Mouse (Mus musculus) heart, embryonic 10.5 days (tissue): ENCODE results near the gene Tmem110. TPM values are rescaled to one million over a fixed set of nuclear protein-coding genes. Genes with fewer than 3 reads are reported as not detected.
A peak's percentile ranks its signal among the peaks of the same experiment; 100 is the strongest.

ENCODE experiments used
- DNase-seq: peaks from one replicate; pipeline ENCODE4 v3.0.0-alpha.2; 2017; ENCODE audit warnings: low spot score
- H3K27ac ChIP-seq: fragments of 300-500 bp; sonication (generic); 2 replicates; pipeline ENCODE4 v1.5.1; 2016; ENCODE audit warnings: mild to moderate bottlenecking
- H3K27me3 ChIP-seq: fragments of 300-500 bp; sonication (generic); 2 replicates; pipeline ENCODE4 v1.6.1; 2016; ENCODE audit warnings: mild to moderate bottlenecking; ENCODE audit not compliant: poor library complexity, insufficient read depth, severe bottlenecking
- H3K36me3 ChIP-seq: fragments of 300-500 bp; sonication (generic); 2 replicates; pipeline ENCODE4 v1.6.1; 2016; ENCODE audit warnings: mild to moderate bottlenecking, moderate library complexity
- H3K4me1 ChIP-seq: fragments of 300-500 bp; sonication (generic); 2 replicates; pipeline ENCODE4 v1.6.1; 2016; ENCODE audit warnings: mild to moderate bottlenecking
- H3K4me3 ChIP-seq: fragments of 300-500 bp; sonication (generic); 2 replicates; pipeline ENCODE4 v1.5.1; 2016; ENCODE audit warnings: mild to moderate bottlenecking, moderate library complexity
- H3K9me3 ChIP-seq: fragments of 300-500 bp; sonication (generic); 2 replicates; pipeline ENCODE4 v1.6.1; 2016; ENCODE audit warnings: mild to moderate bottlenecking, moderate library complexity
- WGBS: fragments of 180-500 bp; shearing (Covaris S2); methylation state at CpG from one replicate; pipeline ENCODE4 v1.1.7; 2016; 5-methylcytosine and 5-hydroxymethylcytosine counted together
- polyA plus RNA-seq: library from polyadenylated mRNA; unstranded; fragments of >200 nt; fragmentation: Nextera tagmentation; extraction: Ambion mirVana; gene quantifications from 2 replicates; pipeline ENCODE4 v1.2.1, GENCODE M21; 2016

The Tmem110 gene
- polyA plus RNA-seq, 1 experiment from 2014 or later: 25.1 TPM

DNA sequence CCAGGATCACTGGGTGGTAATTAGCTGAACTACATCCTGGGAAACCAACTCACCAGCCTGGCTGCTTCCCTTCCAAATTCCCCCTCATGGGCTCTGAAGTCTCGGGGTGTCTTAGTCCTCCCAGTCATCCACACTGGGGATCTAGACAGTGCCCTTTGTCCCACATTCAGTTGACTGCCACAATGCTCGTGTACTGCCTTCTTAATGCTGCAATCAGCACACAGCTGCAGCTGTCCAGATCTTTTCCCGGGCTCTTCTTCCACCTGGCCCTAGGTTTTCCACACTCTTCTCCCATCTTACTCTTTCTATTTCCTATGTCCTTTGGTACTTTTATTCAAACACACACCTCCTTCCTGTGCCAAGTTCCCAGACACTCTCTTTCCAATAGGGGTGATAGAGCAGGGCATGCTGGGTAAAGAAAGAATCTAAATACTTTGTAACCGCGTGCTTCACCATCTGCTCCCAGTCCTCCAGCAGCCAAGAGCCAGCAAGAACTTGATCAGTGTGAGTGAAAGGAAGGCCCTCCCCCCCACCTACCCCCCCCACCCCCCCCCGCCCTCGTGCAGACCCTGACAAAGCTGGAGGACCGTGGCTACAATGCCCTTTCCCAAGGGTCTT lies 96.8 kb downstream of the Tmem110 start:
- peaks cover 15% of the 10 kb centered on the region for H3K4me1 ChIP-seq
- no peak for DNase-seq
- no peaks in the 10 kb centered on the region; the same call in 1 of the 2 replicates for H3K27me3 ChIP-seq
- H3K27ac ChIP-seq: no peak overlapping the region
- no peaks in the 10 kb centered on the region for H3K9me3 ChIP-seq
- H3K36me3 ChIP-seq: no peaks in the 10 kb centered on the region
- H3K4me3 ChIP-seq: no peak overlapping the region
- 65% methylated on average over 8 of the region's 8 CpGs for WGBS

- Histone ChIP-seq H3K4me1 (peaks cover 15% of the 10 kb centered on the region), H3K27me3 (no peaks in the 10 kb centered on the region; the same call in 1 of the 2 replicates), H3K36me3 (no peaks in the 10 kb centered on the region), H3K9me3 (no peaks in the 10 kb centered on the region), H3K4me3 (no peak within 1 kb of the TSS), H3K27ac (peak within 1 kb of the TSS; percentile 16; the same call in 1 of the 2 replicates)
- DNase-seq: no peak
- WGBS: 43% methylated on average over 6 of the region's 6 CpGs
Observed at GRCm38 (mm10) chr14:30923375-30924105, 98.2 kb downstream of the Tmem110 start, which contains the start of gene Itih3. Gene Itih3, minus strand, starts transcription at chr14:30923760.

DNA sequence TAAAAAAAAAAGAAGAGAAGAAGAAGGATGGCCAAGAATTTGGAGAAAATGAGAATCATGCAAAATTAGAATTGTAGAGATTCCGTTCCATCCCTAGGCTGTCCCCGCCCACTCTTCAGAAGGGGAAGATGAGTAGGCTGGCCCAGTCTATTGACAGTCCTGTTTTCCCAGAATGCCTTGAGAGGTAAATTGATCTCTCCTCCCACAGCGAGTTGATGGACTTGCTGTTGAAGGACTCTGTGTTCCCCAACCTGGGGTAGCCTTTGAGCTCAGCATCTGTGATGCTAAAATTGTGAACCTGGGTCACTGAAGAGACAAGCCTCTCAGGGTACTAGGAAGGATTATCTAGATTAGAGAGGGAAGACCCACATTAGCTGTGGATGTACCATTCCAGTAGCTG lies 100.1 kb downstream of the Tmem110 start:
- H3K27ac ChIP-seq: no peak overlapping the region
- H3K4me3 ChIP-seq: no peak overlapping the region
- H3K4me1 ChIP-seq: peaks cover 15% of the 10 kb centered on the region
- 87% methylated on average over 3 of the region's 3 CpGs for WGBS
- H3K9me3 ChIP-seq: no peaks in the 10 kb centered on the region
- no peaks in the 10 kb centered on the region for H3K27me3 ChIP-seq
- DNase-seq: no peak
- H3K36me3 ChIP-seq: no peaks in the 10 kb centered on the region

Other genes starting within 250 kb of the Tmem110 start
- gene Prkcd, start 199.4 kb upstream of the Tmem110 start, polyA plus RNA-seq: 32.4 and 37.3 TPM in 2 replicates
- 11.6 and 11.8 TPM in 2 replicates for gene Rft1, start 171.2 kb upstream of the Tmem110 start, polyA plus RNA-seq
- 11.0 and 13.0 TPM in 2 replicates for gene Sfmbt1, start 110.7 kb upstream of the Tmem110 start, polyA plus RNA-seq
- 0.90 and 0.99 TPM in 2 replicates for gene Mustn1, start 53.6 kb downstream of the Tmem110 start, polyA plus RNA-seq
- gene Itih4, start 60.9 kb downstream of the Tmem110 start, polyA plus RNA-seq: 0.40 TPM in 1 of 2 replicates, not detected in the other
- gene Itih3, start 98.2 kb downstream of the Tmem110 start, polyA plus RNA-seq: 0.64 and 5.0 TPM in 2 replicates
- gene Itih1, start 117.7 kb downstream of the Tmem110 start, polyA plus RNA-seq: 0.16 and 2.1 TPM in 2 replicates
- gene Nek4, start 125.8 kb downstream of the Tmem110 start, polyA plus RNA-seq: 7.3 and 13.4 TPM in 2 replicates
- gene Glt8d1, start 175.8 kb downstream of the Tmem110 start, polyA plus RNA-seq: 41.2 and 46.7 TPM in 2 replicates
- 290 and 338 TPM in 2 replicates for gene Spcs1, start 176.1 kb downstream of the Tmem110 start, polyA plus RNA-seq
- gene Pbrm1, start 193.5 kb downstream of the Tmem110 start, polyA plus RNA-seq: 121 and 132 TPM in 2 replicates
- 85.5 and 133 TPM in 2 replicates for gene Gnl3, start 193.6 kb downstream of the Tmem110 start, polyA plus RNA-seq